Comparison of ENCODE assay signal across 9 mouse cellular contexts in genomic region chr5:88928201-88928916, GRCm38 (mm10). TPM values are rescaled to one million over a fixed set of nuclear protein-coding genes. Genes with fewer than 3 reads are reported as not detected.
DNase-seq lines count a peak whose midpoint lies in the region; ATAC-seq and TF ChIP-seq lines count a peak whose summit lies in the region.
"Had no signal": no experiment of that assay in that cellular context is flagged by ENCODE, and none has a peak within 500 bp of the region (broad histone marks: within the 10 kb centered on the region; RNA-seq: fewer than 3 reads in every experiment).

No protein-coding gene starts in this region.

- intact Hi-C loops in heart, postnatal 14 days (cut with DNase I), result loop anchor here (5.0 kb wide), 3 partner anchors 41 to 294 kb away; partner anchors contain the start of gene Slc4a4

- TF ChIP-seq CTCF in C2C12 (IDR thresholded peaks at IDR 0.05; ENCODE audit: control insufficient read depth, insufficient read depth, insufficient read length), result peak; percentile 40

- no peak overlapping the region for H3K4me2 ChIP-seq in kidney, embryonic 16.5 days (replicated peaks; ENCODE audit: low read depth, low read length)
- H3K4me2 ChIP-seq: liver, embryonic 15.5 days had no signal

- ATAC-seq in kidney, embryonic 16.5 days (ENCODE audit: low FRiP score, low TSS enrichment), result no peak

- no peaks in the 10 kb centered on the region for H3K36me3 ChIP-seq in kidney, embryonic 16.5 days (ENCODE audit: insufficient read depth, low read length)
- H3K36me3 ChIP-seq in C2C12 (ENCODE audit: control insufficient read depth, insufficient read depth), result no peaks in the 10 kb centered on the region
- H3K36me3 ChIP-seq: embryonic facial prominence, embryonic 13.5 days; liver, embryonic 15.5 days had no signal

- 36% methylated on average over 13 of the region's 13 CpGs for WGBS in kidney, embryonic 16.5 days

- no peak overlapping the region for H3K9ac ChIP-seq in kidney, embryonic 16.5 days (replicated peaks; ENCODE audit: low read length)
- H3K9ac ChIP-seq: embryonic facial prominence, embryonic 13.5 days; liver, embryonic 15.5 days had no signal

- H3K9me3 ChIP-seq in kidney, embryonic 16.5 days (ENCODE audit: low read length), result no peaks in the 10 kb centered on the region
- H3K9me3 ChIP-seq: embryonic facial prominence, embryonic 13.5 days; liver, embryonic 15.5 days had no signal

- no peaks in the 10 kb centered on the region for H3K79me3 ChIP-seq in C2C12 (ENCODE audit: low read depth)

- peak; percentile 32 for DNase-seq in kidney, adult 11 months
- peak; percentile 72 for DNase-seq in NIH3T3 (ENCODE audit: low read depth)
- peak; percentile 36 to 55 for DNase-seq in heart, postnatal 14 days
- DNase-seq in lung, adult 18-20 months, result peak; percentile 31 to 42
- peak; percentile 61 for DNase-seq in skeletal muscle tissue, adult 2 months (ENCODE audit: low read depth, low spot score)

- no peak overlapping the region for H3K27ac ChIP-seq in kidney, embryonic 16.5 days (ENCODE audit: low read length)
- H3K27ac ChIP-seq: embryonic facial prominence, embryonic 13.5 days; liver, embryonic 15.5 days had no signal

- H3K4me1 ChIP-seq in kidney, embryonic 16.5 days (ENCODE audit: insufficient read depth, low read length), result peaks cover 28% of the 10 kb centered on the region
- H3K4me1 ChIP-seq: liver, embryonic 15.5 days had no signal

- H3K27me3 ChIP-seq in kidney, embryonic 16.5 days (ENCODE audit: insufficient read depth, low read length), result no peaks in the 10 kb centered on the region
- peaks cover 18% of the 10 kb centered on the region for H3K27me3 ChIP-seq in C2C12 (ENCODE audit: control insufficient read depth, insufficient read depth, insufficient read length)
- H3K27me3 ChIP-seq: liver, embryonic 15.5 days had no signal

- no peaks in the 10 kb centered on the region for H3K79me2 ChIP-seq in C2C12 (ENCODE audit: control insufficient read depth, insufficient read depth)

- H3K4me3 ChIP-seq in kidney, embryonic 16.5 days (ENCODE audit: low read length), result no peak overlapping the region
- no peak overlapping the region for H3K4me3 ChIP-seq in C2C12 (ENCODE audit: insufficient read depth, poor library complexity, severe bottlenecking)
- H3K4me3 ChIP-seq: embryonic facial prominence, embryonic 13.5 days; liver, embryonic 15.5 days had no signal

- H3ac ChIP-seq in C2C12 (ENCODE audit: control insufficient read depth, insufficient read length, low read depth), result no peak overlapping the region

TF ChIP-seq in C2C12, 6 proteins besides CTCF, POLR2A, EP300 and RAD21:
- TF ChIP-seq MAX (IDR thresholded peaks at IDR 0.05) (peak; percentile 22), CEBPB (IDR thresholded peaks at IDR 0.05; ENCODE audit: low read depth) (no peak), USF1 (IDR thresholded peaks at IDR 0.05; ENCODE audit: low read depth) (no peak)

RNA-seq across cellular contexts. Expression of gene Slc4a4, which starts 41.7 kb away (rescaled TPM):
- polyA plus RNA-seq in kidney, embryonic 16.5 days (2015; fragmentation: Nextera tagmentation; extraction: Ambion mirVana), result 11.1 and 12.7 TPM in 2 replicates
- 0.06 TPM for polyA plus RNA-seq in C2C12 (2012; fragmentation: generic; extraction: Trizol)
- 10 to 100 TPM; 16.6 to 22.0 TPM for total RNA-seq in heart, postnatal 14 days (2021)

Comparison
In these comparisons a context has a peak if more than half of its experiments do, and no peak if none do; other contexts are left out.
1. RNA of gene Slc4a4, which starts 41.7 kb away (polyA plus RNA-seq): 11.1 to 12.7 TPM in kidney, embryonic 16.5 days; 0.06 TPM in C2C12 (single experiment); every median in the first group is over 10 times any median in the second.
2. Peak in every context shown above with its lines, with median percentiles within 50 percentile points of each other: DNase-seq.